In the genomic region with DNA sequence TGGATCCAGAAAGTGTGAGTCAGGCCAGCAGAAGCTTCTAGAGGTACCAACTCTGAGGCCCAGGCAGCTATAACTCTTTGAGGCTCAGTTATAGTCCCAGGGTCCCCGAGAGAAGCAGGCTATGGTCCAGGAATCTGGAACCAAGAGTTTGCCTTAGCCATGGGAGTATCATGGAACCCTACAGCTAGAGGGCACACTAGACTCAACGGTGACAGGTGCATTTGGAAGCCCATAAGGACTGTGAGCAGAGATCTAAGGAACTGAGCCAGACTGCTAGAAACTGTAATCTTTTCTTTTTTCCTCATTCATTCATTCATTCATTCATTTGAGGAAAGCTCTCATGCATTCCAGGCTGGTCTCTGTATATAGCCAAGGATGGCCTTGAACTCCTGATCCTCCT, we compare ENCODE assay signal across 20 mouse cellular contexts. TPM values are rescaled to one million over a fixed set of nuclear protein-coding genes. Genes with fewer than 3 reads are reported as not detected.
DNase-seq lines count a peak whose midpoint lies in the region; ATAC-seq and TF ChIP-seq lines count a peak whose summit lies in the region.
"Had no signal": no experiment of that assay in that cellular context is flagged by ENCODE, and none has a peak within 500 bp of the region (broad histone marks: within the 10 kb centered on the region; RNA-seq: fewer than 3 reads in every experiment).

No protein-coding gene starts in this region.

- no peaks in the 10 kb centered on the region for H3K27me3 ChIP-seq in lung, postnatal 0 days (replicated peaks; ENCODE audit: insufficient read depth, low read length)
- H3K27me3 ChIP-seq in liver, postnatal 0 days (ENCODE audit: insufficient read depth, low read length), result no peaks in the 10 kb centered on the region
- H3K27me3 ChIP-seq: embryonic facial prominence, embryonic 13.5 days; heart, embryonic 12.5 days; hindbrain, embryonic 13.5 days had no signal

- no peak overlapping the region for H3K27ac ChIP-seq in lung, postnatal 0 days (ENCODE audit: low read length)
- no peak overlapping the region for H3K27ac ChIP-seq in liver, postnatal 0 days (ENCODE audit: low read depth)
- H3K27ac ChIP-seq: embryonic facial prominence, embryonic 13.5 days; hindbrain, embryonic 13.5 days; midbrain, embryonic 10.5 days had no signal

- no peaks in the 10 kb centered on the region for H3K36me3 ChIP-seq in lung, postnatal 0 days (ENCODE audit: insufficient read depth, low read length)
- no peaks in the 10 kb centered on the region for H3K36me3 ChIP-seq in liver, postnatal 0 days (replicated peaks; ENCODE audit: insufficient read depth, low read length)
- H3K36me3 ChIP-seq: embryonic facial prominence, embryonic 13.5 days; heart, embryonic 12.5 days; hindbrain, embryonic 13.5 days; midbrain, embryonic 10.5 days had no signal

- no peak for DNase-seq in lung, postnatal 0 days (ENCODE audit: low spot score)
- no peak for DNase-seq in lung, postnatal 25 days (ENCODE audit: low spot score)
- no peak for DNase-seq in liver, postnatal 0 days
- no peak for DNase-seq in urinary bladder, postnatal 25 days (ENCODE audit: low spot score)
- DNase-seq in heart, adult 8-10 months (ENCODE audit: low spot score), result no peak
- no peak for DNase-seq in kidney, postnatal 4 days
- DNase-seq: adrenal gland, postnatal 25 days; cerebellum, adult 11-12 months; cerebellum, postnatal 14 days; heart, postnatal 14 days; lung, adult 18-20 months; lung, postnatal 36 days; right cerebral cortex, postnatal 4 days; thymus, postnatal 4 days had no signal

- no peaks in the 10 kb centered on the region for H3K9me3 ChIP-seq in lung, postnatal 0 days (ENCODE audit: low read length)
- H3K9me3 ChIP-seq in liver, postnatal 0 days (ENCODE audit: low read length), result no peaks in the 10 kb centered on the region
- H3K9me3 ChIP-seq: embryonic facial prominence, embryonic 13.5 days; heart, embryonic 12.5 days; hindbrain, embryonic 13.5 days; midbrain, embryonic 10.5 days had no signal

- TF ChIP-seq EP300 in lung, postnatal 0 days (IDR thresholded peaks at IDR 0.05), result no peak
- TF ChIP-seq EP300 in liver, postnatal 0 days (IDR thresholded peaks at IDR 0.05; ENCODE audit: low read depth), result no peak

- no peak overlapping the region for H3K4me3 ChIP-seq in lung, postnatal 0 days (ENCODE audit: low read depth, low read length)
- no peak overlapping the region for H3K4me3 ChIP-seq in liver, postnatal 0 days (ENCODE audit: low read depth, low read length)
- H3K4me3 ChIP-seq: embryonic facial prominence, embryonic 13.5 days; heart, embryonic 12.5 days; hindbrain, embryonic 13.5 days; midbrain, embryonic 10.5 days had no signal

- peak; percentile 23; the same call in 1 of the 2 replicates for TF ChIP-seq CTCF in lung, postnatal 0 days (IDR thresholded peaks at IDR 0.05)
- peak; percentile 60 for TF ChIP-seq CTCF in liver, postnatal 0 days (IDR thresholded peaks at IDR 0.05; ENCODE audit: low read depth)

- ATAC-seq in lung, postnatal 0 days, result no peak
- ATAC-seq in erythroid progenitor cell, adult 5-6 weeks (replicated peaks; ENCODE audit: low FRiP score, poor library complexity, severe bottlenecking), result 0 out of 2 replicates have a peak, but pooled peaks have one; percentile 52
- ATAC-seq in liver, postnatal 0 days, result no peak
- ATAC-seq: forebrain, embryonic 16.5 days had no signal

- no peak overlapping the region for H3K9ac ChIP-seq in lung, postnatal 0 days (replicated peaks; ENCODE audit: low read depth)
- no peak overlapping the region for H3K9ac ChIP-seq in liver, postnatal 0 days (replicated peaks)
- H3K9ac ChIP-seq: embryonic facial prominence, embryonic 13.5 days; heart, embryonic 12.5 days; hindbrain, embryonic 13.5 days had no signal

- no peaks in the 10 kb centered on the region for H3K4me1 ChIP-seq in lung, postnatal 0 days (ENCODE audit: insufficient read depth, low read depth, low read length)
- H3K4me1 ChIP-seq in liver, postnatal 0 days (ENCODE audit: insufficient read depth), result no peaks in the 10 kb centered on the region

- H3K4me2 ChIP-seq in lung, postnatal 0 days (replicated peaks; ENCODE audit: low read depth, low read length), result no peak overlapping the region
- H3K4me2 ChIP-seq in liver, postnatal 0 days (ENCODE audit: low read depth, low read length), result no peak overlapping the region
- H3K4me2 ChIP-seq: embryonic facial prominence, embryonic 13.5 days; heart, embryonic 12.5 days; hindbrain, embryonic 13.5 days had no signal

- 89% methylated on average over 2 of the region's 2 CpGs for WGBS in lung, postnatal 0 days
- WGBS in liver, postnatal 0 days (ENCODE audit: insufficient replicate concordance), result 73% methylated on average over 2 of the region's 2 CpGs

RNA-seq across cellular contexts. Expression of a gene that starts 28.6 kb away (rescaled TPM):
- 11.5 and 14.0 TPM in 2 replicates for polyA plus RNA-seq in lung, postnatal 0 days (2015; fragmentation: Nextera tagmentation; extraction: Ambion mirVana)
- total RNA-seq in erythroid progenitor cell, adult 5-6 weeks (2015; ENCODE audit: low replicate concordance), result 149 and 155 TPM in 2 replicates
- total RNA-seq in erythroid progenitor cell, adult 5-6 weeks (2017; ENCODE audit: low replicate concordance), result 207 and 233 TPM in 2 replicates
- 30.7 and 32.5 TPM in 2 replicates for polyA plus RNA-seq in liver, postnatal 0 days (2015; fragmentation: Nextera tagmentation; extraction: Ambion mirVana)
- total RNA-seq in heart, adult 8-10 months (2022), result 10 to 100 TPM in 1 of 4 experiments, 1 to 10 TPM in 3; 6.1 to 30.2 (median 7.6) TPM

Comparison
In these comparisons a context has a peak if more than half of its experiments do, and no peak if none do; other contexts are left out.
1. RNA of a gene that starts 28.6 kb away (total RNA-seq): 149 to 233 TPM in erythroid progenitor cell, adult 5-6 weeks; 6.1 to 30.2 TPM in heart, adult 8-10 months; every median in the first group is over 4 times any median in the second.